Mouse (Mus musculus) C2C12 (cell line): ENCODE results near the gene Zdhhc23. TPM values are rescaled to one million over a fixed set of nuclear protein-coding genes. Genes with fewer than 3 reads are reported as not detected.

Experiments
- H3K27me3 ChIP-seq: one replicate; pipeline ENCODE4 v1.6.1; 2011; ENCODE audit not compliant: control insufficient read depth, insufficient read depth, insufficient read length
- H3K36me3 ChIP-seq: one replicate; pipeline ENCODE4 v1.6.1; 2011; ENCODE audit not compliant: control insufficient read depth, insufficient read depth
- H3K4me3 ChIP-seq: one replicate; pipeline ENCODE4 v1.5.1; 2011; ENCODE audit warnings: mild to moderate bottlenecking, control low read depth; ENCODE audit not compliant: poor library complexity, insufficient read depth, severe bottlenecking
- H3K79me2 ChIP-seq: one replicate; pipeline ENCODE4 v1.6.1; 2011; ENCODE audit not compliant: control insufficient read depth, insufficient read depth
- H3K79me3 ChIP-seq: one replicate; pipeline ENCODE4 v1.6.1; 2011; ENCODE audit warnings: low read depth, control low read depth
- H3ac ChIP-seq: one replicate; pipeline ENCODE3; 2011; ENCODE audit warnings: low read depth; ENCODE audit not compliant: control insufficient read depth, insufficient read length
- CEBPB ChIP-seq: IDR thresholded peaks from one replicate; pipeline ENCODE4 v1.6.1; 2011; ENCODE audit warnings: low read depth, mild to moderate bottlenecking, control low read depth, moderate library complexity
- CTCF ChIP-seq: IDR thresholded peaks from one replicate; pipeline ENCODE4 v1.5.1; 2011; ENCODE audit not compliant: control insufficient read depth, insufficient read depth, insufficient read length
- FOSL1 ChIP-seq: IDR thresholded peaks from one replicate; pipeline ENCODE4 v1.8.0; 2011; ENCODE audit warnings: mild to moderate bottlenecking, low read length; ENCODE audit not compliant: poor library complexity, insufficient read depth, severe bottlenecking
- MAX ChIP-seq: IDR thresholded peaks from one replicate; pipeline ENCODE4 v1.6.1; 2011; ENCODE audit warnings: mild to moderate bottlenecking, control low read depth
- MYOD1 ChIP-seq: IDR thresholded peaks from one replicate; pipeline ENCODE4 v1.6.1; 2011; ENCODE audit warnings: low read depth; ENCODE audit not compliant: control insufficient read depth, insufficient read length
- MYOG ChIP-seq: IDR thresholded peaks from one replicate; pipeline ENCODE4 v1.6.1; 2011; ENCODE audit not compliant: control insufficient read depth, insufficient read length; ENCODE audit errors: extremely low read depth
- USF1 ChIP-seq: IDR thresholded peaks from one replicate; pipeline ENCODE4 v1.6.1; 2011; ENCODE audit warnings: low read depth, mild to moderate bottlenecking, control low read depth, moderate library complexity
- polyA plus RNA-seq: library from polyadenylated mRNA; unstranded; fragments of >200 nt; fragmentation: generic; extraction: Trizol; gene quantifications from one replicate; pipeline ENCODE4 v1.2.1, GENCODE M21; 2012; ENCODE audit warnings: missing spikeins

Zdhhc23 gene
- polyA plus RNA-seq, 1 experiment: 0.02 TPM

GRCm38 (mm10) chr16:43973606-43974220 is 5.9 kb downstream of the Zdhhc23 start:
- TF ChIP-seq MAX (no peak), CEBPB (no peak), MYOD1 (no peak), USF1 (no peak), CTCF (no peak), FOSL1 (no peak), MYOG (no peak)
- no peaks in the 10 kb centered on the region for H3K79me2 ChIP-seq
- H3K79me3 ChIP-seq: no peaks in the 10 kb centered on the region
- no peaks in the 10 kb centered on the region for H3K36me3 ChIP-seq
- no peak overlapping the region for H3K4me3 ChIP-seq
- peaks cover 3% of the 10 kb centered on the region for H3K27me3 ChIP-seq
- no peak overlapping the region for H3ac ChIP-seq

- TF ChIP-seq MAX: no peak
- no peak for TF ChIP-seq USF1
- no peak for TF ChIP-seq MYOG
- TF ChIP-seq CTCF: no peak
- TF ChIP-seq FOSL1: no peak
- TF ChIP-seq MYOD1: no peak
- TF ChIP-seq CEBPB: no peak
- H3K36me3 ChIP-seq: no peaks in the 10 kb centered on the region
- H3K79me2 ChIP-seq: no peaks in the 10 kb centered on the region
- no peaks in the 10 kb centered on the region for H3K79me3 ChIP-seq
- H3K4me3 ChIP-seq: no peak overlapping the region
- no peak overlapping the region for H3ac ChIP-seq
- H3K27me3 ChIP-seq: peaks cover 3% of the 10 kb centered on the region
These were observed 6.4 kb downstream of the Zdhhc23 start for GRCm38 (mm10) chr16:43973147-43973546.

DNA sequence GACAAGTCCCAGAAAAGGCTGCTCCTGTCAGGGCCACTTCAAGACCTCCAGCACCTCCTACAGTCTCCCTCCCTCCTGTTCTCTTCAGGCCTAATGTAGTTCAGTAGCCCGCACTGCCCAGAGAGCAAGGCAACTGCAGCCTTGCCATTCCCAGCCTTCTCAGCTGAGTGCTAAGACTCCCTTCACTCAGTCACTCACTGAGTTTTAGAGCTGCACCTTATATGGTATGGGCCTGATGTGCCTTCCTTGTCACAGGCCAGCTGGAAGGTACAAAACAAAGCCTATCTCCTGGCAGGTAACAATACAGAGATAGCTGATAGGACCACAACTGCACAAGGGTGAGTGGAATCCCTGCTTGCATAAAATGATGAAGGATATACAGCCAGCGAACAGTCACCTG is 7.2 kb downstream of the Zdhhc23 start:
- Histone ChIP-seq H3ac (no peak overlapping the region), H3K79me3 (no peaks in the 10 kb centered on the region), H3K36me3 (no peaks in the 10 kb centered on the region), H3K4me3 (no peak overlapping the region), H3K27me3 (peaks cover 3% of the 10 kb centered on the region), H3K79me2 (no peaks in the 10 kb centered on the region)
- TF ChIP-seq FOSL1: no peak
- TF ChIP-seq CTCF: no peak
- TF ChIP-seq MYOD1: no peak
- TF ChIP-seq USF1: no peak
- TF ChIP-seq MAX: no peak
- no peak for TF ChIP-seq MYOG
- TF ChIP-seq CEBPB: no peak

DNA sequence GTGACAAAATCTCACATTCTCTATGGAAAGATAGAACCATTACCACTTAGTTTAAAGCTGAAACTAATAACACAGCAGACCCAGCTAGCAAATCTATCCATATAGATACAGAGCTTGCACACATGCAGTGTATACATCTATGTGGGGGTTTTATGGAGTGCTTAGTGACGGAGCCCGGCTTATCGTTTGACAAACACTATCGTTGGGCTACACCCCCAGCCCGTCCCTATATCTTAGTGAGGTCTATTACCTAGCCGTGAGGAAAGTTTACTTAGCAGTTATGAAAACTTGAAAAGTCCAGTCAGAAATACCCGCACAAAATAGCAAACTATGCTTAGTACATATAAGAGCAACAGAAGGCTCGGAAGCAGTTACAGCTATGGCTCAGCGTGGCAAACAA is 7.8 kb downstream of the Zdhhc23 start:
- H3K79me3 ChIP-seq: no peaks in the 10 kb centered on the region
- H3K4me3 ChIP-seq: no peak overlapping the region
- H3ac ChIP-seq: no peak overlapping the region
- no peak for TF ChIP-seq FOSL1
- TF ChIP-seq MAX: no peak
- TF ChIP-seq CEBPB: no peak
- TF ChIP-seq MYOG: no peak
- TF ChIP-seq USF1: no peak
- no peak for TF ChIP-seq CTCF
- TF ChIP-seq MYOD1: no peak
- peaks cover 3% of the 10 kb centered on the region for H3K27me3 ChIP-seq
- H3K79me2 ChIP-seq: no peaks in the 10 kb centered on the region
- H3K36me3 ChIP-seq: no peaks in the 10 kb centered on the region

DNA sequence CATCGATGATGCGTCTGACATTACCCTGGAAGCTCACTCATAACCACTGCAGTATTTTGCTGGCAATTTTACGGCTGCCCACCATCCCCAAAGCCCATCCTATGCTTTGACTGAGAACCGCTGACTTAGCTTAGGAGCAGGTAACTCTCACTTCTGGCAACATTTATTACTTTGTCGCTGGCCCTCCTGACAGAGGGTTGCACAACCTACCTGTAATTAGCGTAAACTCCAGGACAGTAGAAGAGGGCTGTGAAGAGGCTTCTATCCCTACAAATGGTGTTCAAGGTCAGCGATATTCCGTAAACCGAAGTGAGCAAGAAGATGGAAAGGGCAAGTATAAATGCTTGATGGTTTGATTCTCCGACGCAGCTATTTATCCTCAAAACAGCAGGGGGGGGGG is 8.4 kb downstream of the Zdhhc23 start:
- no peaks in the 10 kb centered on the region for H3K79me3 ChIP-seq
- no peak overlapping the region for H3ac ChIP-seq
- H3K79me2 ChIP-seq: no peaks in the 10 kb centered on the region
- no peak overlapping the region for H3K4me3 ChIP-seq
- TF ChIP-seq FOSL1: no peak
- no peak for TF ChIP-seq MAX
- no peak for TF ChIP-seq MYOG
- TF ChIP-seq CEBPB: no peak
- TF ChIP-seq MYOD1: no peak
- TF ChIP-seq USF1: no peak
- no peak for TF ChIP-seq CTCF
- H3K27me3 ChIP-seq: peaks cover 3% of the 10 kb centered on the region
- H3K36me3 ChIP-seq: no peaks in the 10 kb centered on the region

DNA sequence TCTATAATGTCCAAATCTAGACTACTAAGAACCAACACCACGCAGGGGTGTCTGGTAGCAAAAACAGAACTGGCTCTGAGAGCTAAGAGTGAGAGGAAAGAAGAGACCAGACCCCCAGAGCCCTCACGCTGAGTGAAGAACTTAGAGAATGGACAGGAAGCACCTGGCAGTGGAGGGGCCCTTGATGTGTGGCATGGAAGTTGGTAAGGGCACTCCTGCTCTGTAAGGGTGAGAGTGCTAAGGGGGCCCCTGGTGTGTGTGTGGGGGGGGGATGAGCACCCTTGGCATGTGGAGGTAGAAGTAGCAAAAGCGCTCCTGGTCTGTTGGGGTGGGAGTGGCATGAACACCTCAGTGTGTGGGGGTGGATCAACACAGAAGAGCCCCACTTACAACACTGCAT is 9.2 kb downstream of the Zdhhc23 start:
- H3K36me3 ChIP-seq: no peaks in the 10 kb centered on the region
- no peaks in the 10 kb centered on the region for H3K79me2 ChIP-seq
- H3K79me3 ChIP-seq: no peaks in the 10 kb centered on the region
- H3K27me3 ChIP-seq: no peaks in the 10 kb centered on the region
- no peak overlapping the region for H3K4me3 ChIP-seq
- H3ac ChIP-seq: no peak overlapping the region
- no peak for TF ChIP-seq MYOD1
- TF ChIP-seq FOSL1: no peak
- no peak for TF ChIP-seq CEBPB
- no peak for TF ChIP-seq MYOG
- no peak for TF ChIP-seq CTCF
- no peak for TF ChIP-seq MAX
- no peak for TF ChIP-seq USF1
